Mouse (Mus musculus): ENCODE data around the gene Lsm2.

DNA sequence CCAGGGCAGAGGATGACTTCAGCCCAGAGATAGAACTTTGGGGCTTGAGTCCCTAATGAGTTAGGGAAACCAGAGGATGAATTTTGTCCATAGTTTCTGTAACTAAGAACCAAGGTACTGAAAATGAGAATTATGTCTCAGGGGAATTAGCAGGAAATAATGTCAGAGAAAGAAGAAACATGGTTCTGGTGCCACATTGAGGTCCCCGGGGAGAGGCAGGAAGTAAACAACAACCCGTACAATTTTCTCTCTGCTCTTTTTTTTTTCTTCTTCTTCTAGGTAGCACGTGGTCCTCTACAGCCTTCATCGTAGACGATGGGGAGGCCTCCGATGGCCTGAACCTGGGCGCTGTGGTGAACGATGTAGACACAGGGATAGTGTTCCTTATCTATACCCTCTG lies 49.4 kb upstream of the Lsm2 start:
- TF ChIP-seq CTCF (conservative IDR thresholded peaks at IDR 0.05; ENCODE audit: insufficient read depth, insufficient read length, low read depth, low read length) (no peak), POLR2A (IDR thresholded peaks at IDR 0.05; ENCODE audit: low read depth, low read length) (no peak)

Measured in kidney, adult 2 months (tissue).